Mouse (Mus musculus): ENCODE results near the gene Atp5d. TPM values are rescaled to one million over a fixed set of nuclear protein-coding genes. Genes with fewer than 3 reads are reported as not detected.

Atp5d gene
- total RNA-seq, 1 experiment from 2014 or later, result 52.3 TPM

DNA sequence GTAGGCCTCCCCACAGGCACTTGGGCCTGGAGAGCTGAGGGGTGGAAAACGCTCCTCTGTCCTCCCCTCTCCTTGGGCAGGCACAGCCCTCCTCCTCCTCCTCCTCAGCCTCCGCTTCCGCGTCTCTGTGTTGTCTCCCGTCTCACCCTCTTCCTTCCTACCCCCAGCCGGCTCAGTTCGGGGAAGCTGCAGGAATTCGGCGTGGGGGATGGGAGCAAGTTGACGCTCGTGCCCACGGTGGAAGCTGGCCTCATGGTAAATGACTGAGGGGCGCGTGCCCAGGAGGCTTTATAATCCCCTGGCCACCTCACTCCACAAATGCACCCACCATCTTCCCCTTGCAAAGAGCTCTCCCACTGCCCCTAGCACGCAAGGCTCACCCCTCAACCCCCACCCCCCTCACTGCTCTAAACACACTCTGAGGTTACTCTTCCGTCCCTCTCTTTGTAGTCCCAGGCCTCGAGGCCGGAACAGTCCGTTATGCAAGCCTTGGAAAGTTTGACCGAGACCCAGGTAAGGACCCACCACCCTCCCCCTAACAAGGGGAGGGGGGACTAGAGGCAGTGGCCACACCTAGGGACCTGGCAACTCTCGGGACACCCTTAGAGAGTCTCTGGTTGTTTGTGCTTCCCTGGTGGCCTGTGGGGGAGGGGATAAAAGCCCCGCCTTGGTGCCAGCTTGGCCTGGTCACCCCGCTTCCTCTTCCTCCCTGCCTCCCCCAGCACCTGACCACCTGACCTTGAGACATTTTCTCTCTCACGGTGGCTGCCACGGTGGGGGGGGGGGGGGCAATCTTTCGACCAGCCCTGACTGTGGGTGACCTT, 13.0 kb downstream of the Atp5d start:
- ATAC-seq (replicated peaks; ENCODE audit: low read depth, poor library complexity, severe bottlenecking), result no peak

DNA sequence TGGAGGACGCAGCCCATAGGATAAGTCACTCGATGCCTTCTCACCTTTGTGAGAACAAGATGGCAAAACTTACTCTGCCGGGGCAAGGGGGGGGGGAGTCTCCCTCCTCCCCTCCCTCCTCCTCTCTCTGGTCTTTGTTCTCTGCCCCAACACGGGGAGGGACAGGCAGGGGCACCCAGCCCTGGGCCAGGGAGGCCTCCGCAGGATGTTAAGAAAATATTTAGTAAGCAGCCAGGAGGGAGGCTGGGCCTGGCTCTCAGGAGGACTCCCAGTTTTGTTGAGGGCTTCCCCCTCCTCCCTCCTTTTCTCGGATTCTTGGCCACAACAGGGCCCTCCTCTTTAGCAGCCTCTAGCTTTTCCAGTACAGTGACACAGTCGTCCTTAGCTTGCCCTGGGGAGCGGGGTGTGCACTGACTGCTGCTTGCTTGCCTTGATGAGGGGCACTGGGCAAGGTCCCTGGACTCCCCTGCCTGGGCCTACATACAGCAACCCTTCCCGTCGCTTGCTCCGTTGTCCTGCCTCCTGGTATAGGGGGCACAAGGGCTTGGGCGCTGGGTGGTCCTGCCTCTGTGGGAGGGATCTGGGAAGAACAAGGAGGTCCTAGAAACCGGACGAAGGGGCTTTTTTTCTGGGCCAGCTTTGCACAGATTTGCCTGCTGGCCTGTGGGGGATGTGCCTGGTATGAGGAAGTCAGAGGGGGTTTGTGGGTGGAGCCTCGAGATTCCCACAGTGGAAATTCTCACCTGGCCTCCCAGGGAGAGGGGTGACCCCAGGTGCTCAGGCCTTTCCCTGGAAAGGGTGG, 13.8 kb downstream of the Atp5d start:
- ATAC-seq (replicated peaks; ENCODE audit: low read depth, poor library complexity, severe bottlenecking), result no peak

DNA sequence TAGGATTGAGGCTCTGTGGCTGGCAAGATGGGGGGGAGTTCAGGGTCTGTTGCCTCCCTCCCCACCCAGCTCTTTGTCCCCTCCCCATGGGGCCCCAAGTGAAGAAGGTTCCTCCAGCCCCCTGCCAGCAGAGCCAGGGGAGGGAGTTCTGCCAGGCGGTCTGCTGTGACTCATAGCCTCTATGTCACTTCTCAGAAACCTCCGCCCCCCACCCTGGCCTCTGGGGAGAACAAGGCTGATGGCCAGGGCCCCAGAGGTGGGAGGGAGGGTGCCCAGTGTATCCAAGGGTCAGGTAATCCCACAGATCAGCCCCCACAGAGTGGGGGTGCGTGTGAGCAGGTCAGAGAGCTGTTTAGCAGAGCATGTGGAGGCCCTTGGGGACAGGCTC, 14.4 kb downstream of the Atp5d start:
- ATAC-seq (replicated peaks; ENCODE audit: low read depth, poor library complexity, severe bottlenecking), result no peak

DNA sequence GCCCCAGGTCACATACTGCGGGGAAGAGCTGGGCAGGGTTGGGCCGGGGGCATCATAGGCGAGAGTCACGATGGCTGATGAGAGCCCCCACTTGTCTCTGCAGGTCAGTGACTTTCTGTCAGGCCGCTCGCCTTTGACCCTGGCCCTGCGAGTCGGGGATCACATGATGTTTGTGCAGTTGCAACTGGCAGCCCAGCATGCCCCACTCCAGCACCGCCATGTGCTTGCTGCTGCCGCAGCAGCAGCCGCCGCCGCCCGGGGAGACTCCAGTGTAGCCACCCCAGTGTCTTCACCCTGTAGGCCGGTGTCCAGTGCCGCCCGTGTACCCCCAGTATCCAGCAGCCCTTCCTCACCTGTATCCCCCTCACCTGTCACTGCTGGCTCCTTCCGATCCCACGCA, 15.3 kb downstream of the Atp5d start:
- no peak for ATAC-seq (replicated peaks; ENCODE audit: low read depth, poor library complexity, severe bottlenecking)

DNA sequence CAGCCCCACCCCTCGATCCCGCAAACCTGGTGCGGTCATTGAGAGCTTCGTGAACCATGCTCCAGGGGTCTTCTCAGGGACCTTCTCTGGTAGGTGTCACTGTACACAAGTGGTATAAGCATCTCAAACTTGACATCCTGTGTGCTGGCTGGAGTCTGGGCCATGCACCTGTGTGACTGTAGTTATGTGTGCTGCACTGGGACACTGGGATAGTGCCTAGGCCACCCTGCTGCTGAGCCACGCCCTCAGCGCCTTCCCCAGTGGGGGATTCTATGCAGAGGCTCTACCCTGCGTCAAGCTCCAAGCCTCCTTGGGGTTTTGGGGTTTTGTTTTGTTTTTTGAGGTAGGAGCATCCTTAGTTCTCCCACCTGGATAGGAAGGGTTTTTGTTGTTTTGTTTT, 16.0 kb downstream of the Atp5d start:
- no peak for ATAC-seq (replicated peaks; ENCODE audit: low read depth, poor library complexity, severe bottlenecking)

DNA sequence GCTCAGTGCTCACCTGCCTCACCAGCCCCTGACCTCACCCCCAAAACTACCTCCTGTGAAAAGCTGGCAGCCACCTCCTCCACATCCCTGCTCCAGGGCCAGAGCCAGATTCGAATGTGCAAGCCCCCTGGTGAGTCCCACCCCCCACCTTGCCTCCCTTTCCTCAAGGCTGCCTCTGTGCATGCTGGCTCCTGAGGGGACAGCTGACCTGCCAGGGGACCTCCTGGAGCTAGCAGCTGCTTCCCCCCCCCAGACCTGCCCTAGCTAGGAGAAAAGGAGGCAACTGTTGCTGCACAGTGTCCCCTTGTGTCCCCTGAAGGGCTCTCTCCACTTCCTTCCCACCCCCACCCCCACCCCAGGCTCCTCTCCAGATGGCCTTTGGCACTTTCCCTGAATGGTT, 16.8 kb downstream of the Atp5d start:
- ATAC-seq (replicated peaks; ENCODE audit: low read depth, poor library complexity, severe bottlenecking), result no peak

DNA sequence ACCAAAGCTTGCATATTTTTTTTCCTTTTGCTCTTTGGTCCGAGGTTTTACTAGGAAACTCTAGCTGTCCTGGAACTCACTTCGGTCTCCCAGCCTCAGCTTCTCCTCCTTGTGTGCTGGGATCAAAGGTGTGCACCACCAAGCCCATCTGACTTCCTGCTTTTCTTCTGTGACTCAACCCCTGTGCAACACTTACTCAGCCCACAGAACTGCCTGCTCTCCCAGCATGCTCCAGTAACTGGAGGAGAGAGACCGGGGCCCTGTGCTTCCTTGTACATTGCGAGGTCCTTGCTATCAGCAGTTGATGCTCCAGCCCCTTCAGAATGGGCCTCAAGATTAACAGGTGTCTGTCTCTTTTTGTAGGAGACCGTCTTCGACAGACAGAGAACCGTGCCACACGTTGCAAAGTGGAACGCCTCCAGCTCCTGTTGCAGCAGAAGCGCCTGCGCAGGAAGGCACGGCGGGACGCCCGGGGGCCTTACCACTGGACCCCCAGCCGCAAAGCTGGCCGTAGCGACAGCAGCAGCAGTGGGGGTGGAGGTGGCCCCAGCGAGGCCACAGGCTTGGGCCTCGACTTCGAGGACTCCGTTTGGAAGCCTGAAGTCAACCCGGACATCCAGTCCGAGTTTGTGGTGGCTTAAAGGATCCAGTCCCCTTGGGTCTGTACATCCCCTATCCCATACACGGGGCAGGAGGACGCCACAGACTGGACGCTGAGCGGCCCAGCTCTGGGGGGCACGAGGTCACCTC, 17.7 kb downstream of the Atp5d start:
- no peak for ATAC-seq (replicated peaks; ENCODE audit: low read depth, poor library complexity, severe bottlenecking)

DNA sequence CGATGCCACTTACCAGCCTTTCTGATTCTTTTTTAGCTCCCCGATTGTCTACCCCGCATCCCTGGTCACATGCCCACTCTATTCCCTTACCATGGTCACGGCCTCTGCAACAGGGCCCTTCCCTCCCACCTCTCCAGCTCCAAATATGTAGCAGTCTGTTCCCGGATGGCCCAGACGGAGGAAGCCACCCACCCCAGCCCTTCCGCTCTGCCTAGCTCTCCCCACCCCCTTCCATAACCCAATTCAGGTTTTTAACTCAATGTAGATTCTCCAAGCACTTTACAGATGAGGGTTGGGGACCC, 18.3 kb downstream of the Atp5d start:
- ATAC-seq (replicated peaks; ENCODE audit: low read depth, poor library complexity, severe bottlenecking), result no peak

DNA sequence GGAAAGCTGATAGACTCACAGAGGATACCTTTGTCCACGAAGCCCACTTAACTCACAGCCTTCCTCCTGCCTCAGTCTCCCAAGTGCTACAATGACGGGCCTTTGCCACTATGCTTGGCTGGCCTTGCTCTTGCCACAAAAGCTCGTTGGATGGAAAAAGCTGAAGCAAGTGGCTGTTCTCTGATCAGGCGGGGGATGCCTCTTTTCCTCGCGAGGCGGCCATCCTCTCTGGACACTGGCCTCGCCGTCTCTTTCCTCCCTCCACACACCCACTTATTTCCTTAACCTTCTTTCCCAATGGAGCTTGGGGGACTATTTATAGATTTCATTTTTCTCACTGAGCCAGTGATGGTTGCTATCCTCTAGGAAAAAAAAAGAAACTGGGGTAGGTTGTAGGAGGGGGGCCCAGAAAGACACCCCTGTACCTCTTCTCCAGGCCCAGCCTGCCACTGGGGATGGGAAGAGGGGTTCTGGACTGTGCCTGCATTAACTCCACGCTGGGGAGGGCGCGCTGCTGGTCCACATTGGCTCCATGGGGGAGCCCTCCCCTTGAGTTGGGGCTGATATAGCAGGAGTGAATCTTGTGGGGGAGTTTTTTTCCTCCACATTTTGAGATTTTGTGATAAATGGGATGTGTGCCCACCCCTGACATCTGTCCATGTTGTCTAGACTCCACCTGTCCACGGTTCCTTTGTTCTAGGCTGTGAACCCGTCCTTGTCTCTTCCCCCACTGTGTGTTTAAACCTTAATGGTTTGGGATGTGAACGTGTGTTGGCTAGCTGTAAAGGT, 18.9 kb downstream of the Atp5d start:
- no peak for ATAC-seq (replicated peaks; ENCODE audit: low read depth, poor library complexity, severe bottlenecking)

DNA sequence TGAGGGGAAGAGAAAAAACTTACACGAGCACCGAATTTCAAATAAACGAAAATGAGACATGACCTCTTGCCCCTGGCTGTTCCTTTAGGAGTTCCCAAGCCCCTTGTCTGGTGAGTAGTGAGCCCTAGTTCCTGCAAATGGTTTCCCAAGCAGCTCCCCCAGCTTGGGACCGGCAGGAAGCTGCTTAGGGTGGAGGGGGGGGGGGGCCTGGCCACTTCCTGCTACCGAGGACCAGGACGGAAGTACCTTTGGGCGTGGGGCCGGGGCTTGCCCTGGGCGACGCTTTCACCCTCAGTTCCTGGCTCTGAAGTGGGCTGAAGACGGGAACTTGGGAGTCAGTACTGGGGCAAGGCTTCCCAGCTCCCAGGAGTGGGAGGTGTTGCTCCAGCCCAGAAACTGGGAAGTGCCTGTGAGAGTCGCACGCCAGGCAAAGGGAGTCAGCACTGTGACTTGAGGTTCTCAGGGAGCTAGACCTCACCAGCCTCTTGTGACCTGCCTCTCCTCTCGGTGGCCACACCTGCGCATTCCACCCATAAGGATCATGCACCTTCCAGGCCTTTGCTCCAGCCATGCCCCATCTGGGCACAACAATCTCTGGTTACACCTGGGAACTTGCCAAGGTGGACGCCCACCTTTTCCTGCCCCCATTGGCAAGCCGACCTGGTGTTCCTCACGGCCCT, 20.0 kb downstream of the Atp5d start:
- peak; percentile 19 for ATAC-seq (replicated peaks; ENCODE audit: low read depth, poor library complexity, severe bottlenecking)

DNA sequence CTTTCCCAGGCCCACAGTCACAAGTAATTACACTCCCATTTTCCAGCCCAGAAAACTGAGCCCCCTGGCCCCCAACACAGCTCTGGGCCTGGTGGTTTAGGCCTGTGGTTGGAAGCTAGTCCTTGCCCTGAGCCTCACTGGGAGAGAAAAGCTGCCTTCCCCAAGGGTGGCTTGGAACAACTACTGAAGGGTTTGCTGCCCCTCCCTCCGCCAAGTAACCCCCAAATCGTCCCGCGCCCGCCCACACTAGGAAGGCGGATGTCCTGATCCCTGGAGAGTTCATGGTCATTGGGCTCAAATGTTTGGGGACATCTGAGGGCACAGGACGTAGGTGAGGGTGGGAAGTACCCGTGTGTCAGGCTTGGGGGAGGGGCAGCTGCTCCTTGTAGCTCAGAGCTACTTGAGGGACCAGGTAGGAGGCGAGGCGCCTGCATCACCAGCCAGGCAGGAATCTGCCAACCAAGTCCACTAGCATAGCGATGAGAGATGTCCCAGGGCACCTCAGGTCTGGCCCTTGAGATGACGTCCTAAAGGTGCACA, 20.7 kb downstream of the Atp5d start:
- no peak for ATAC-seq (replicated peaks; ENCODE audit: low read depth, poor library complexity, severe bottlenecking)

DNA sequence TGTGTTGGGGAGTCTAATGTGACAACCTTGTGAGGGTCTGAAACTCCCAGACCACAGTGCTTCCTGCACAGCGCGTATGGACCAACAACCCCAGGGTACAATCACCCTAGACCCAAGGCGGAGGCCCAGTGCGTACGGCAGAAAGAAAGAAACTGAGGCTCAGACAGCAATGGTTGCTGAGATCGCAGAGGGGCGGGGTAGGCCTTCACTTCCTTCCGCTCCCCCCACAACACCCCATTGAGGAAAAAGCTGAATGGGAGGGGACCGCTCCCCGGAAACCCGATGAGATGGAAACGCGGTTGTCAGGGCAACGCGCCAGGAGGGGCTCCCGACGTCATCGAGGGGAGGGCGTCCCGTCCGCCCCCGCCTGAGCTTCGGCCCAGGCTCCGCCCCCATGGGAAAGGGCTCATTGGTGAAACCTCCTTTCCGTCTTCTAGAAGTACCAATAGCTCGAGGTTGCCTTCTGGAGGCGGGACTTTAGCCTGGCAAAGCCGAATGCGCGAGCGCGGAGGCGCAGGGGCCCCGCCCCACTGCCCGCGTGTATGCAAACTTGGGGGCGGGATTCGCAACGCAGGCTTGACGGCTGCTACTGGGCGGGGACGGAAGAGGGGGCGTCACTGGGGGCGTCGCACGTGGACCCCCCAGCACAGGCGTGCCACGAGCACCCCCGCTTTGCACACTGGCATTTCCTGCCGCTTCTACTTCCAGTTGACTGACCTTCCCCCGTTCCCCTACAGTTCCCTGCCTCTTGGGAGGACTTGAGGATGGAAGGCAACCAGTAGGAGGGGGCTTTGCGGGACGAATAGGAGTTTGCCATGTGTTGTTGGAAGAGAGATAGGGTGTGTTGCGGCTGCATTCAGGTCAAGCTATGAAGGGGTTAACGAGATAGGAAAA, 21.4 kb downstream of the Atp5d start:
- peak; percentile 78 for ATAC-seq (replicated peaks; ENCODE audit: low read depth, poor library complexity, severe bottlenecking)

DNA sequence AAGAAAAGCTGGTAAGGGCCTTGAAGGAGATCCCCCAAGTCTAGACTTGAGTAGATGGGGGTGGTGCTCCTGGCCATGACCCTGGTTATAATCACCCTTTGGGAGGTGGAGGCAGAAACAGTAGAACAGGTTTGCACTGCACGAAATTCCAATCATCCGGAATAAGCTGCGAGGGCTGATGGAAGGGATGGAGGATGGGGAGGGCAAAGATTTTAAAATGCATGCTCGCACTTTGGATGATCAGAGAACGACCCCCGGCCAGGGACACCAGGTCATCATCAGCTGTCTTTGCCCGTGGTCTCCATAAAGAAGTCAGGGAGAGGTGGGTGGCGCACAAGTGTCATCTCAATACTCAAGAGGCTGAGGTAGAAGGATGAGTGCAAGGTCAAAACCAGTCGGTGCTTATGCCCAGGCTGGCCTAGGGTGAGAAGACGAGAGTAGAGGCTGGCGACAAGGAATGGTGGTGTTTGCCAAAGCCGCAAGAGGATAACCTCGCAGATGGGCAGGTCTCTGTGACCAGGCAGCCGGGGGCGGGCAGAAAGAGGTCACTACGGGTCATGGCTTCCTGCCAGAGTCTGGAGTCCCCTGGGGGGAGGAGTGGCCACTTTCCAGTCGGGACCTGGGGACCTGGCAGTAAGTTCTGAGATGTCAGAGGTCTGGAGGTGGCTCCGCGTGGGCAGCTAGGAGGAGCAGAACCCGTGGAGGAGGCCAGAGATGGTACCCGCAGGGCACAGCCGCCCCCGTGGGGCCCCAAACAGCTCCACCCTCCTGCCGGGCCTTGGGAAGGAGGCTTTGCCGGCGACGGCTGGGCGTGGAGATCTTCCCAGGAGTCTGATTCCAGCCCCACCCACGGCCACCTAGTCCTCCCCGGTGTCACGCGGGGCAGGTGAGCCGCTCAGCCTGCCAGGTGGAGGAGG, 22.3 kb downstream of the Atp5d start:
- ATAC-seq (replicated peaks; ENCODE audit: low read depth, poor library complexity, severe bottlenecking), result no peak

DNA sequence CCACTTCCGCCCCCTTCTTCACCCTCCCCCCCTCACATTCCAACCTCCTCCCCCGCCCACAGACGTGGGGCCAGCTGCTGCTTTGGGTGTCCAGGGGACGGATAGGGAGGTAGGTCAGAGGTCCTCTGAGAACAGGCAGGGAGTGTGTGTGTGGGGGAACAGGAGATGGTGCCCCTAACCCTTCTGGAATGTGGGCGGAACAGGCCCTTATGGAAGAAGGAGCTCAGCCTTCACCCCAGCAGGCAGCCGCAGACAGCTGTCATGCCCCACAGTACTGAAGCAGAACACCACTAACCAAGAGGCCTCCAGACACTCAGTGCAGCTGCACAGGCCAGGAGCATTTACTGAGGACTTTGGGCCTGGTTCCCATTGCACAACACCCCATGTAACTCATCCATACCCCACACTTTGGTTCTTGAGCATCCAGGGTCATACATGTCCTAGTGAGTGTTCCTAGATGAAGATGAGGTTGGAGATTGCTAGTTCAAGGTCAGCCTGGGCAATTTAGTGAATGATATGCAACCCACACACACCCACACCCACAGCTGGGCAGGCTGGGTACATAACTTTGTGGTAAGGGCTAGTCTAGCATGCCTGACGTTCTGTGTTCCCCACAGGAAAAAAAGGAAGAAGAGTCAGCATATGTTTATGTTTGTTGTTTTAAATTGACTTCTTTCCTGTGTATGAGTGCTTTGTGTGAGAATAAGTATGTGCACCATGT, 23.2 kb downstream of the Atp5d start:
- ATAC-seq (replicated peaks; ENCODE audit: low read depth, poor library complexity, severe bottlenecking), result no peak

DNA sequence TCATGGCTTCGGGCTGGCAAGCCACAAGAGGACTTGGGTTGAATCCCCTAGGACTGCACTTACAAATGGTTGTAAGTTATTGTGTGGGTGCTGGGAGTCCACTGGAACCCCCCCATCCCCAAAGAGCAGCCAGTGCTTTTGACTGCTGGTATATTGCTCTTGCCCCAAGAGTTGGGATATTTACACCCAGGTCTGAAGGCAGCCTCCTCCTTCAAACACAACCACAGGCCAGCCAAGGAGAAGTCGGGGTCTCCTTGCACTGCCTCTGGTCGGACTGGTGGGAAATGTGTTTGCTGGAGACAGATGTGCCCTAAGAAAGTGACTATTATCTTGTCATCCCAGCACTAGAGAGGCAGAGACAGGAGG, 23.8 kb downstream of the Atp5d start:
- ATAC-seq (replicated peaks; ENCODE audit: low read depth, poor library complexity, severe bottlenecking), result no peak

DNA sequence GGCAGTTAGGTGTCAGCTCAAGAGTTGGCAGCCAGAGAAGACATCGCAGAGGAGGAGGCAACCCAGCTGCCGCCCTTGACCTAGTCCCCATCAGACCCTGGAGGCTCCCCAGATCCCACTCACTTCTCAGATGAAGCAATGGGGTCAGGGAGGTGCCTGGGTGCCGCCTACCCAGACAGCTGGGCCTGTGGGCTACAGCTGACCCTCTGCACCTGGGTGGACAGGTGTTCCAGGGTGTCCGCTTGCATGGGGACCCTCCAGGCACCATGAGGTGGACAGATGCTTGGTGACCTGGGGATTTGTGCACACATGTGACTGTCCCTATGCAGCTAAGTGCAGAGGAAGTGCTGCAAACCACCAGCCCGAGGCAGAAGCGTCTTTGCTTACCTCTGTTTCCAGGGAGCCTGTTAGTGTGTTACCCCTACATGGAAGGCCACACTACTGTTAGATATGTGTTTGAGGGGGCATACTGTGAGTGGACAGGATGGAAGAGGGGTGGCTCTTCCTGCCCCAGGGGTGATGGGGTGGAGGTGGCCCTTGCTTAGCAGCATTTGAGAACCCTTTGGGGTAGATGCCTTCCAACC, 24.4 kb downstream of the Atp5d start:
- ATAC-seq (replicated peaks; ENCODE audit: low read depth, poor library complexity, severe bottlenecking), result no peak

DNA sequence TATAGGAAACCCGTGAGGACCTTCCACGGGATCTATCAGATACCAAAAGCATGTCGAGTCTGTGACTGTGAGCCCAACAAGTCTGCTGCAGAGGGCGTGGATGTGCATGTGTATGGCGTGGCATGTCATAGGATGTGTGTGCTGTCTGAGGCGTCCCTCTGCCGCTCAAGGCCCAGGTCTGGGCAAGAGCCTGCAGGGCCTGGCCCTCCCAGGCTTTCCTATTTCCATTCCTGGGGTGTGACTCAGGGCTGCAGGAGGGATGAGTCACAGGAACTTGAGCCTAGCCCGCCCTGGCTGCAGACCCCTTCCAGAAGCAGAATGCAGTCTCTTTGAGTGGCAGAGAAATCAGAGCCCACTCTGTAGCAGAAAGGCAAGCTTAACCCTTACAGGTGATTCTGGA, 25.3 kb downstream of the Atp5d start:
- ATAC-seq (replicated peaks; ENCODE audit: low read depth, poor library complexity, severe bottlenecking), result no peak
